Mouse (Mus musculus) erythroblast, embryonic 14.5 days (primary cell): ENCODE measurements around the gene Gm17428.

Source experiments
- GATA1 ChIP-seq: IDR thresholded peaks from 2 replicates; pipeline ENCODE4 v1.6.1; 2012; ENCODE audit warnings: low read length, inconsistent platforms, mixed read lengths
- TAL1 ChIP-seq: IDR thresholded peaks from 3 replicates; pipeline ENCODE4 v1.6.1; 2012; ENCODE audit warnings: low read length, inconsistent platforms, mixed read lengths

DNA sequence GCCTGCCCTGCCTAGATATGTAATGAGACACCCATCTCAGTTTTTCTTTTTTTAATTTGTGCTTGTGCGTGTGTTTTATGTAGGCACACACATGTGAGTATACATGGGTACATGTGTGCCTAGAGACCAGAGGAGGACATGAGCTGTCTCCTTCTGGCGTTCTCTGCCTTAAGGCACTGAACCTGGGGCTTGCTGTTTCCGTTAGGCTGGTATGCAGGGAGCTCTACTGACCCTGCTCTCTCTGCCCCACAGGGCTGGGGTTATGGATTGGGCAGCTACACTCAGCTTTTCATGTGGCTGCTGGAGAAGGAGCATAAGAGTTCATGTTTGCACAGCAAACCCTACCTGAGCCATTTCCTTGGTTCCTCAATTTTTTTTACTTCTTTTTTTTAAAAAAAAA is 22.3 kb upstream of the Gm17428 start:
- TF ChIP-seq GATA1 (no peak), TAL1 (no peak)
